Mouse (Mus musculus): Measurements from ENCODE around the gene Zdhhc22. TPM values are rescaled to one million over a fixed set of nuclear protein-coding genes. Genes with fewer than 3 reads are reported as not detected.

Zdhhc22 gene
- total and polyA plus RNA-seq, 2 experiments from 2014 or later = not detected

GRCm38 (mm10) chr12:86971089-86971488, 19.1 kb downstream of the Zdhhc22 start:
- 89% methylated on average over 7 of the region's 7 CpGs for WGBS
- Histone ChIP-seq H3K4me1 (ENCODE audit: control insufficient read depth, insufficient read depth) (peaks cover 24% of the 10 kb centered on the region), H3K4me3 (ENCODE audit: low read depth, low read length) (no peak overlapping the region), H3K27ac (ENCODE audit: low read depth) (no peak overlapping the region), H3K4me2 (ENCODE audit: low read depth, low read length) (no peak overlapping the region), H3K27me3 (ENCODE audit: control insufficient read depth, insufficient read depth, low read length) (no peaks in the 10 kb centered on the region), H3K9me3 (replicated peaks; ENCODE audit: control insufficient read depth, low read length) (no peaks in the 10 kb centered on the region), H3K9ac (replicated peaks; ENCODE audit: low read depth, low read length) (no peak overlapping the region), H3K36me3 (replicated peaks; ENCODE audit: control insufficient read depth, insufficient read depth, low read length) (no peaks in the 10 kb centered on the region)
- no peak for TF ChIP-seq CTCF (IDR thresholded peaks at IDR 0.05; ENCODE audit: low read depth)
- no peak for TF ChIP-seq EP300 (IDR thresholded peaks at IDR 0.05; ENCODE audit: low read depth)
- DNase-seq (ENCODE audit: low spot score) = no peak
- ATAC-seq (ENCODE audit: insufficient read depth, low read depth) = no peak

GRCm38 (mm10) chr12:86969220-86969601, 21.0 kb downstream of the Zdhhc22 start:
- no peaks in the 10 kb centered on the region for H3K9me3 ChIP-seq (replicated peaks; ENCODE audit: control insufficient read depth, low read length)
- no peak overlapping the region for H3K27ac ChIP-seq (ENCODE audit: low read depth)
- TF ChIP-seq EP300 (IDR thresholded peaks at IDR 0.05; ENCODE audit: low read depth) (no peak), CTCF (IDR thresholded peaks at IDR 0.05; ENCODE audit: low read depth) (no peak)
- H3K9ac ChIP-seq (replicated peaks; ENCODE audit: low read depth, low read length) = no peak overlapping the region
- H3K27me3 ChIP-seq (ENCODE audit: control insufficient read depth, insufficient read depth, low read length) = no peaks in the 10 kb centered on the region
- peaks cover 21% of the 10 kb centered on the region for H3K4me1 ChIP-seq (ENCODE audit: control insufficient read depth, insufficient read depth)
- no peak overlapping the region for H3K4me3 ChIP-seq (ENCODE audit: low read depth, low read length)
- no peak for ATAC-seq (ENCODE audit: insufficient read depth, low read depth)
- H3K4me2 ChIP-seq (ENCODE audit: low read depth, low read length) = no peak overlapping the region
- no peak for DNase-seq (ENCODE audit: low spot score)
- H3K36me3 ChIP-seq (replicated peaks; ENCODE audit: control insufficient read depth, insufficient read depth, low read length) = peaks cover 11% of the 10 kb centered on the region
- WGBS = 41% methylated on average over 3 of the region's 3 CpGs

- H3K27me3 ChIP-seq (ENCODE audit: control insufficient read depth, insufficient read depth, low read length) = no peaks in the 10 kb centered on the region
- no peak overlapping the region for H3K4me2 ChIP-seq (ENCODE audit: low read depth, low read length)
- H3K9me3 ChIP-seq (replicated peaks; ENCODE audit: control insufficient read depth, low read length) = no peaks in the 10 kb centered on the region
- DNase-seq (ENCODE audit: low spot score) (no peak), ATAC-seq (ENCODE audit: insufficient read depth, low read depth) (peak; percentile 59; the same call in 1 of the 2 replicates)
- no peak overlapping the region for H3K4me3 ChIP-seq (ENCODE audit: low read depth, low read length)
- TF ChIP-seq CTCF (IDR thresholded peaks at IDR 0.05; ENCODE audit: low read depth) (no peak), EP300 (IDR thresholded peaks at IDR 0.05; ENCODE audit: low read depth) (no peak)
- H3K27ac ChIP-seq (ENCODE audit: low read depth) = no peak overlapping the region
- peaks cover 15% of the 10 kb centered on the region for H3K36me3 ChIP-seq (replicated peaks; ENCODE audit: control insufficient read depth, insufficient read depth, low read length)
- H3K9ac ChIP-seq (replicated peaks; ENCODE audit: low read depth, low read length) = no peak overlapping the region
- 28% methylated on average over 13 of the region's 13 CpGs for WGBS
- H3K4me1 ChIP-seq (ENCODE audit: control insufficient read depth, insufficient read depth) = peaks cover 19% of the 10 kb centered on the region
These were observed 21.6 kb downstream of the Zdhhc22 start for GRCm38 (mm10) chr12:86968468-86969219.

- Histone ChIP-seq H3K4me3 (ENCODE audit: low read depth, low read length) (no peak overlapping the region), H3K9ac (replicated peaks; ENCODE audit: low read depth, low read length) (no peak overlapping the region), H3K9me3 (replicated peaks; ENCODE audit: control insufficient read depth, low read length) (no peaks in the 10 kb centered on the region), H3K4me2 (ENCODE audit: low read depth, low read length) (no peak overlapping the region), H3K36me3 (replicated peaks; ENCODE audit: control insufficient read depth, insufficient read depth, low read length) (peaks cover 48% of the 10 kb centered on the region), H3K27ac (ENCODE audit: low read depth) (no peak overlapping the region), H3K4me1 (ENCODE audit: control insufficient read depth, insufficient read depth) (peaks cover 9% of the 10 kb centered on the region), H3K27me3 (ENCODE audit: control insufficient read depth, insufficient read depth, low read length) (no peaks in the 10 kb centered on the region)
- WGBS = 91% methylated on average over 4 of the region's 4 CpGs
- DNase-seq (ENCODE audit: low spot score) (no peak), ATAC-seq (ENCODE audit: insufficient read depth, low read depth) (no peak)
- TF ChIP-seq CTCF (IDR thresholded peaks at IDR 0.05; ENCODE audit: low read depth) (no peak), EP300 (IDR thresholded peaks at IDR 0.05; ENCODE audit: low read depth) (no peak)
These were observed 24.9 kb downstream of the Zdhhc22 start for GRCm38 (mm10) chr12:86965237-86965799.

- no peak overlapping the region for H3K27ac ChIP-seq (ENCODE audit: low read depth)
- 87% methylated on average over 16 of the region's 16 CpGs for WGBS
- no peak for ATAC-seq (ENCODE audit: insufficient read depth, low read depth)
These were observed 25.8 kb downstream of the Zdhhc22 start for GRCm38 (mm10) chr12:86964278-86965057.

More at GRCm38 (mm10) chr12:86964278-86965057, 25.8 kb downstream of the Zdhhc22 start:
- no peaks in the 10 kb centered on the region for H3K9me3 ChIP-seq (replicated peaks; ENCODE audit: control insufficient read depth, low read length)
- no peaks in the 10 kb centered on the region for H3K27me3 ChIP-seq (ENCODE audit: control insufficient read depth, insufficient read depth, low read length)
- no peak overlapping the region for H3K4me3 ChIP-seq (ENCODE audit: low read depth, low read length)
- no peak overlapping the region for H3K9ac ChIP-seq (replicated peaks; ENCODE audit: low read depth, low read length)
- peaks cover 56% of the 10 kb centered on the region for H3K36me3 ChIP-seq (replicated peaks; ENCODE audit: control insufficient read depth, insufficient read depth, low read length)
- no peak for TF ChIP-seq EP300 (IDR thresholded peaks at IDR 0.05; ENCODE audit: low read depth)
- no peak for TF ChIP-seq CTCF (IDR thresholded peaks at IDR 0.05; ENCODE audit: low read depth)
- no peak overlapping the region for H3K4me2 ChIP-seq (ENCODE audit: low read depth, low read length)
- no peak for DNase-seq (ENCODE audit: low spot score)
- H3K4me1 ChIP-seq (ENCODE audit: control insufficient read depth, insufficient read depth) = peaks cover 9% of the 10 kb centered on the region

Data from heart, postnatal 0 days (tissue).